Mouse (Mus musculus) induced T-regulatory cell, adult 2 months (primary cell): ENCODE data around the gene Eif3b.

ENCODE experiments used
- DNase-seq: peaks from one replicate; pipeline ENCODE4 v3.0.0-alpha.2; 2012; ENCODE audit warnings: low read depth

Gene Eif3b

GRCm38 (mm10) chr5:140418489-140419441 lies at the start of gene Eif3b:
Gene Eif3b (plus strand): TSS chr5:140419328.
- peak; percentile 97 for DNase-seq

DNA sequence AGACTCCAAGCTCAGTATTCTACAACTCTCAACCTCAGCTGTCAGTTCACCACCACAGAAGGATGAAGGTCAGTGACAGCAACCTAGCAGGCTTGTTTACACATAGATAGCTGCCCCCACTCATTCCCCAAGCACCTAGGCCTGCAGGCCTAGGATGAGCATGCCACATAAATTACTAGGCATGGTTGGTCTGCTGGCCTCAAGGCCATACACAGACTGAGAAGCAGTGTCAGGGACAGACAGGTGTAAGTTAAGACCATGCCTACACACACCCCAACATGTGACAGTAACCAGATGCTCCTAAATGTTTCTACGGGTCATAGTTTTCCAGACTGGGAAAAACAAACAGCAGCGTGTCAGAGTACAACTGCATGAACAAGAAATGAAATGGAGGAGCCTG lies 49.7 kb upstream of the Eif3b start:
- no peak for DNase-seq

- no peak for DNase-seq
These were observed 48.5 kb upstream of the Eif3b start for GRCm38 (mm10) chr5:140370446-140371254.

- no peak for DNase-seq
These were observed 47.5 kb upstream of the Eif3b start for GRCm38 (mm10) chr5:140371671-140372070.

DNA sequence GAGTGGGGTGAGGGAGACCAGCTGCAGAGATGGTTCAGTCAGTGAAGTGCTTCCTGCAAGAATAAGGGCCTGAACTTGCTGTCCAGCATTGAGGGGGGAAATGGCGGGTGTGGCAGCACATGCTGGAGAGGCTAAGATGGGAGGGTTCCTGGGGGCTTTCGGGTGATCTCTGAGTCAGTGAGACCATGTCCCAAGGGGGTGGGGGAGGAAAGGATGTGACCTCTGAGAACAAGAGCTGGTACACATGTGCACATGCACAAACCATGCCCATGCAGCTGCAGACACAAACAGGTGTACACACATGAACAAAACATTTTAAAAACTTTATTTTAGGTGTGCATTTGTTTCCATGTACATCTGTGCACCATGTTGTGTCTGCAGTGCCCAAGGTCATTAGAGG lies 45.4 kb upstream of the Eif3b start:
- DNase-seq, result no peak

- no peak for DNase-seq
These were observed 44.9 kb upstream of the Eif3b start for GRCm38 (mm10) chr5:140374226-140374625.

- no peak for DNase-seq
These were observed 43.8 kb upstream of the Eif3b start for GRCm38 (mm10) chr5:140375249-140375829.

DNA sequence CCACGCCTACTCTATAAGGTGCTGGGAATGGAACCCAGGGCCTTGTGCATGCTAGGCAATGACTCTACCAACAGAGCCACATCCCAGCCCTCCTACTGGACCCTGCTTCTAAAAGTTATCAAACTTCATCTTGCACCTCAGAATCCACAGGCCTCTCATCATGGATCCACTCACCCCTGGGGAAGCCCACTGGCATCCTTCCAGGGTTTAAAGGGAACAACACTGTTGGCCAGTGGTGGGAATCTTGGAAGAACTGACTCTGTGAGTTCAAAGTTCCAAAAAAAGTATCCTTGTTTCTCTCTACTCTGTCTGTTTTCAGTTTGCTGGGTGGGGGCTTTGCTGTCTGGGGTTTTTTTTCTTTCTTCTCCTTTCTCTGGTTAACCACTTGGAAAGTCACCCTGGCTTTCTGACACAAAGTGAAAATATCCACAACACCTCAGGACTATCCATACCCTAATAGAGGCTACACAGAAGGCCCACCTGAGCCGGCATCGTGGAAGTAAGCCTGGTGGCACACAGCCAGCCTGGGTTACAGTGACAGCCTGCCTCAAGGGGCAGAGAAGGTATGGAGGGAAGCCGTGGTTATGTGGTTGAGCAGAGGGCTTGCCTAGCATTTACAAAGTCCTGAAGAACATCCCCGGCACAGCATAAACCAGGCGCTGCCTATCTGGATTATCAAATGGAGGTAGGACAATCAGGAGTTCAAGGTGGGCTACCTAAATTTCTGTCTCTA lies 40.8 kb upstream of the Eif3b start:
- DNase-seq, result no peak

DNA sequence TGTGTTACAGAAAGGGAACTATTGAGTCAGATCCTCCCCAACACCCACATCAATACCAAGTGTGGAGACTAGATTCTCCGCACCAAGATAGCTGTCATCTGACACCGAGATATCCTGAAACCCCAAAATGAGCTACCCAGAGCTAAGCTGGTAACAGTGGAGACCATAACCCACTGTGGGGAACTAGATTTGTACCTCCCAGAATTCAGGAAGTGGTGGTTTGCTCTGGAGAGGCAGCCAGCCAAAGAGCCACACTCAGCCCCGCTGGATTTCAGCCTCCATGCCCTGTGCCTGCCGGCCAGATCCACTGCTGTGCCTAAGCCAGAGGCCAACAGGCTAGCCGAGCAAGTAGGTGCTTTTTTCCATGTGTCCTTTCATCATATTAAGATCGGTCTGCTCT lies 39.8 kb upstream of the Eif3b start:
- no peak for DNase-seq

DNA sequence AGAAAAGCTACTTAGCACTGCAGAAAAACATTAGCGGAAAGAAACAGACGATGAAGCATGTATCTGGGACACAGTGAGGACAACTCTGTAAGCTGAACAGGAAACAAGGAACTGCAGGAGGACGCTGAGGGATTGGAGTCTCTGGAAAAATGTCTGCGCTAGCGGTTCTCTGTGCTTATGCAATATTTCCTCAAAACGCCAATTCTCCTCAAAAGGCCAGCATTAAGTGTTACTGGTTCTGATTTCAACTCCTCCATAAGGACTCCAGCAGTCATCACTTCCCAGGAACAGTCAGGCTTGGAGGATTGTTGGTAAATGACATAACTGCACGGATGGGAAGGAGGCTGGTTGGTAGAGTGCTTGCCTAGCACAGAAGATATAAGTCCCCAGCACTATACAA lies 38.0 kb upstream of the Eif3b start:
- DNase-seq, result no peak

DNA sequence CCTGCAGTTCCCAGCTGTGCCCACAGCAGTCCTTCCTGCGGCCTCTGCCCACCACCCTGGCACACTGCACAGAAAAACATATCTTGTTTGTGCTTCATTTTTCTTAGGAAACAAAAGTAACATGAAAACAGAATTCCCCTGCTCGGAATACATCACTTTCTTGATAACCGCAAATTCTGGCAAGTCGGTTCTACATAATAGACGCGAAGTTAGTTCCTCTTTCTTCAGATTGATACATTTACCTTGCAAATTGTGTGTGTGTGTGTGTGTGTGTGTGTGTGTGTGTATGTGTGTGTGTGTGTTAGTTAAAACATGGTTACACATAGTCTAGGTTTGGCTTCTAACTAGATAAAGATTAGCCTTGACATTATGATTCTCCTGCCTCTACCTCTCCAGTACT lies 36.4 kb upstream of the Eif3b start:
- DNase-seq, result no peak

GRCm38 (mm10) chr5:140383559-140383958 lies 35.6 kb upstream of the Eif3b start:
- DNase-seq, result no peak

DNA sequence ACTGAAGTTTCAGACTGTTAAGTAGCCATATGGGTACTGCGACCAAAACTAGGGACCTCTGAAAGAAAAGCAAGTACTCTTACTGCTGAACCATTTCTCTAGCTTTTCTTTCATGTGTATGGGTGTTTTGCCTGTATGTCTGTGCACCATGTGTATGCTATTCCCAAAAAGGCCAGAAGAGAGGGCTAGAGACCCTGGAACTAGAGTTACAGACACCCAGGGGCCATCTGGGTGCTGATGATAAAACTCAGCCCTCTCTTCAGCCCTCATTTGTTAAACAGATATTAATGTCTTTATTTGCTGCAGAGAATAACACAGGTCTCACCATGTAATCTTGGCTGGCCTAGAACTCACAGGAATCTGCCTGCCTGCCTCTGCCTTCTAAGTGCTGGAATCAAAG lies 34.7 kb upstream of the Eif3b start:
- DNase-seq, result no peak

DNA sequence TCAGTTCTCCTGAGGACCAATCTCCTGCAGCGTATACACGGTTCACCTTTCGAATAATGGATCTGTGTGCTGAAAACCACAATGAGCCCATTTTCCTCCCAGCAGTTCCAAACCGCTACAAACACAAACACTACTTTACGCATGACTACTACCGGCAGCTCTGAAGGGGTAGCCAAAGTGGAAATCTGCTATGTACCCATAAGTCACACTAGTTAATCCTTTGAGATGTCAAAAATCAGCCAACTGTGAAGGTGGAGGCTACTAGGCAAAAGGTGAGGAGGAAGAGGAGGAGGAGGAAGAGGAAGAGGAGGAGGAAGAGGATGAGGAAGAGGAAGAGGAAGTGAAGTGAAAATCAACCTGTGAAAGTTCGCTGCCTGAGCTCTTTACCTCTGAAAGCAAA lies 31.9 kb upstream of the Eif3b start:
- DNase-seq, result no peak

- peak; percentile 12 for DNase-seq
These were observed 31.2 kb upstream of the Eif3b start for GRCm38 (mm10) chr5:140387816-140388510.

- DNase-seq, result peak; percentile 88
These were observed 30.2 kb upstream of the Eif3b start, which contains the start of gene Snx8 for GRCm38 (mm10) chr5:140388588-140389576. Gene Snx8 (minus strand): TSS chr5:140389262.

DNA sequence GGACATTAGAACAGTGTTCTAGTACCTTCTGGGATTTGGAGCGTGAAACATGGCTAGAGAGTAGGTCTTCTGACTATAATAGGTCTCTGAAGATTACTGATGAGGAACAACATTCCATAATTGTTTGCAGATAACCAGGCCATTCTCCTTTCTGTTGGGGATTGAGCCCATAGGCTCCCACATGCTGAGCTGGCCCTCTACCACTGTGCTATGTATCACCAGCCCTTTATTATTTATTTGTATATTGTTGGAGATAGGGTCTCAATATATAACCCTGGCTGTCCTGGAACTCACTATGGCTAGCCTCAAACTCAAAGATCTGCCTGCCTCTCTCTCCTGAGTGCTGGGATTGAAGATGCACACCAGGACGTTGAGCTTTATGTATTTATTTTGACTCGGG lies 29.5 kb upstream of the Eif3b start:
- DNase-seq, result peak; percentile 13

DNA sequence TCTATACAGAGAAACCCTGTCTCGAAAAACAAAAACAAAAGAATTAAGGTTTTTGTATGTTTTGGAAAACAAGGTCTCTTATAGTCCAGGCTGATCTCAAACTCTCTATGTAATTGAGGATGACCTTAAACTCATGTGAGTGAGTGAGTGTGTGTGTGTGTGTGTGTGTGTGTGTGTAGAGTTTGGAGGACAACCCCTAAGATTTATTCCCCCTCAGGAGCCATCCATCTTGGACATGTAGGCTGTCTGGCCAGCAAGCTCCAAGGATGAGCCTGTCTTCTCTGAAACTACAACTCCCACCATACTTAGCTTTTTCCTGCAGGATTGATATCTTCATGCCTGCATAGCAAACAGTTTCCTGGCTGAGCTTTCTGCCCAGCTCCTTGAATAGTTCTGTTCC lies 27.7 kb upstream of the Eif3b start:
- DNase-seq, result no peak

GRCm38 (mm10) chr5:140391981-140392380 lies 27.1 kb upstream of the Eif3b start:
- no peak for DNase-seq

DNA sequence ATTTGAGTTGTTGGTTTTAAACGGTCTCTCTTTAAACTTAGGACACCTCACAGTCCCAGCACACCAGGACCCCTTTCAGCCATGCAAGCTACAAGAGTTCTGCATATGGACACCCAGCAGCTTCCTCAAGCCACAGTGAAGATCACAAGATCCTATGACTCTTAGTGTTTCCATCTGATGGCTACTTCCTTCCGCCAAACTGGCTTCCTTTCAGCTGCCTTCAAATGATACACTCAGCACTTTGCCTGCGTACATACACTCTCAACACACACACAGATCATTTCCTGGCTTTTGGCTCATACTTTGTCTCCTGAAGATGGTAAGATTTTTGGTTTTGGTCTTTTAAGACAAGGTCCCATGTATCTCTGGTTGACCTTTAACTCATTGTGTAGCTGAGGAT lies 26.4 kb upstream of the Eif3b start:
- DNase-seq, result peak; percentile 26
